Mouse (Mus musculus): ENCODE results near the gene Gm19402. TPM values are rescaled to one million over a fixed set of nuclear protein-coding genes. Genes with fewer than 3 reads are reported as not detected.

Gene Gm19402
- total RNA-seq, 1 experiment = not detected

DNA sequence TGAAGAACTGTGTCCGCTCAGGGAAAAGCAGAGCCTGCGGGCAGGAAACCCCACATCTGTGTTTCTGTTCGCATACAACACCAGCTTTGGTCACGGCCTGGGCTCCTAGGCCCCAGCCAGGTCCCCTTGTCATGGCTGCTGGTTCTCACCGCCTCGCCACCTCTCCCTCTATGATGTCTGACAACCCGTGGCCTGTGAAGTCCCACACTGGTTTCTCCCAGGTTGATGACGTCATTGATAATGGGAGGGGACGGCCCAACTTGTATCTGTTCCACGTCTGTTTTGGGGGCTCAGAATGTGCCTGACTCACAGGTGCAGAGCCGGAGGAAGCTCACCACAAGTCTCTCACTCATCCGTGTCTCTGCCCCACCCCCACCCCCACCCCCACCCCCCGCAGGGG lies 16.8 kb downstream of the Gm19402 start:
- DNase-seq (ENCODE audit: low read depth, low spot score) = no peak
- H3K27ac ChIP-seq (ENCODE audit: insufficient read depth, low read depth, low read length, poor library complexity, severe bottlenecking) = no peak overlapping the region
- TF ChIP-seq ZNF384 (IDR thresholded peaks at IDR 0.05; ENCODE audit: low read depth, low read length) = no peak
- TF ChIP-seq ZC3H11A (IDR thresholded peaks at IDR 0.05; ENCODE audit: borderline replicate concordance, low read depth, low read length) = no peak
- TF ChIP-seq HCFC1 (IDR thresholded peaks at IDR 0.05; ENCODE audit: borderline replicate concordance, insufficient read depth, low read length) = no peak
- no peak for TF ChIP-seq MAFK (IDR thresholded peaks at IDR 0.05; ENCODE audit: insufficient read depth, low read depth, low read length)
- no peak for TF ChIP-seq CHD2 (IDR thresholded peaks at IDR 0.05; ENCODE audit: low read depth, low read length)
- in situ Hi-C loops (cut with MboI; ENCODE audit: low sequenced_read_pairs in 2 of 2, unreplicated experiment in 2 of 2) = no loop called here
- no peaks in the 10 kb centered on the region for H3K36me3 ChIP-seq (ENCODE audit: control insufficient read depth, insufficient read depth, low read length, poor library complexity, severe bottlenecking)
- no peak overlapping the region for H3K4me3 ChIP-seq (ENCODE audit: insufficient read depth in 1 of 2, low read depth in 1 of 2, low read length in 2 of 2, poor library complexity in 1 of 2, severe bottlenecking in 1 of 2)
- peaks cover 0 to 14% of the 10 kb centered on the region in 2 experiments; a peak in 2 of 4 replicates for H3K4me1 ChIP-seq (ENCODE audit: control insufficient read depth in 2 of 2, insufficient read depth in 2 of 2, low read length in 2 of 2, poor library complexity in 1 of 2)
- H3K9ac ChIP-seq (ENCODE audit: insufficient read depth, low read depth, low read length, poor library complexity, severe bottlenecking) = no peak overlapping the region
- no peaks in the 10 kb centered on the region for H3K9me3 ChIP-seq (ENCODE audit: control insufficient read depth, insufficient read depth, low read depth, low read length)

DNA sequence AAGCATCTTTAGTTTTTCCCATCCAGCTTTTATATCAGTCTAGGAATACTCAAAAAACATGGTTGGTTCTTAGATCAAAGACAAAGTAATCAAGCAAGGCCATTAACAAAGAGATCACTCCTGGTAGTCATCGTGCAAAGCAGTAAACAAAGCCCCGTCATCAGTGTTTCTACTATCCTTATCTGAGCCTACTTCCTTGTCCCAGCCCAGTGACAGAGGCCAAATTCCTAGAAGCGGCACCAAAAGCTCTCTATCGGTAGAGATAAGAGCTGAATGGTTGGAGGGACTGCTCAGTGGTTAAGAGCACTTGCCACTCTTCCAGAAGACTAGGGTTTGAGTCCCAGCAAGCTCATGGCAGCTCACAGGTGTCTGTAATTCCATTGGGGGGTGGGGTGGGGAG lies 19.0 kb downstream of the Gm19402 start:
- H3K9me3 ChIP-seq (ENCODE audit: control insufficient read depth, insufficient read depth, low read depth, low read length) = no peaks in the 10 kb centered on the region
- H3K9ac ChIP-seq (ENCODE audit: insufficient read depth, low read depth, low read length, poor library complexity, severe bottlenecking) = no peak overlapping the region
- H3K36me3 ChIP-seq (ENCODE audit: control insufficient read depth, insufficient read depth, low read length, poor library complexity, severe bottlenecking) = no peaks in the 10 kb centered on the region
- no peak overlapping the region for H3K4me3 ChIP-seq (ENCODE audit: insufficient read depth in 1 of 2, low read depth in 1 of 2, low read length in 2 of 2, poor library complexity in 1 of 2, severe bottlenecking in 1 of 2)
- peaks cover 0 to 14% of the 10 kb centered on the region in 2 experiments; a peak in 2 of 4 replicates for H3K4me1 ChIP-seq (ENCODE audit: control insufficient read depth in 2 of 2, insufficient read depth in 2 of 2, low read length in 2 of 2, poor library complexity in 1 of 2)
- no peak for DNase-seq (ENCODE audit: low read depth, low spot score)
- TF ChIP-seq ZC3H11A (IDR thresholded peaks at IDR 0.05; ENCODE audit: borderline replicate concordance, low read depth, low read length) = no peak
- no peak for TF ChIP-seq HCFC1 (IDR thresholded peaks at IDR 0.05; ENCODE audit: borderline replicate concordance, insufficient read depth, low read length)
- TF ChIP-seq CHD2 (IDR thresholded peaks at IDR 0.05; ENCODE audit: low read depth, low read length) = no peak
- no peak for TF ChIP-seq ZNF384 (IDR thresholded peaks at IDR 0.05; ENCODE audit: low read depth, low read length)
- TF ChIP-seq MAFK (IDR thresholded peaks at IDR 0.05; ENCODE audit: insufficient read depth, low read depth, low read length) = no peak
- H3K27ac ChIP-seq (ENCODE audit: insufficient read depth, low read depth, low read length, poor library complexity, severe bottlenecking) = no peak overlapping the region
- in situ Hi-C loops (cut with MboI; ENCODE audit: low sequenced_read_pairs in 2 of 2, unreplicated experiment in 2 of 2) = no loop called here

DNA sequence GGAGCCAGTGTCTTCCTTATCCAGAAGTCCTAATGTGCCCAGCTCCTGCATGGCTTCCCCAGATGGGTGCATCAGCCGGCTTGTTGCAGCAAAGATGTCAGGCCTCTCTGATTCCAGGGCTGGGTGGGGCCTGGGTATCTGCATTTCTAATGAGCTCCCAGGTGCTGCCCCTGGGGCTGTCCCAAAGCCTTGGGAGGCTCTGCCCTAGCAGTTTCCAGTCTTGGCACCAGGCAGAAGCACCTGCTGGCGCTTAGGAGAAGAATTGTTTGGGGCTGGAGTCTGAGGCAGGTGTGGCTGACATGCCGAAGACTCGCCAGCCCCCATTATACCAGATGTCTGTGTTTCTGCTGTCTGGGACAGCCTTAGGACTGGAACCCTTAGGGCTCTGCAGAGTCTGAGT lies 19.8 kb downstream of the Gm19402 start:
- in situ Hi-C loops (cut with MboI; ENCODE audit: low sequenced_read_pairs in 2 of 2, unreplicated experiment in 2 of 2) = no loop called here
- TF ChIP-seq CHD2 (IDR thresholded peaks at IDR 0.05; ENCODE audit: low read depth, low read length) = no peak
- TF ChIP-seq ZC3H11A (IDR thresholded peaks at IDR 0.05; ENCODE audit: borderline replicate concordance, low read depth, low read length) = no peak
- no peak for TF ChIP-seq MAFK (IDR thresholded peaks at IDR 0.05; ENCODE audit: insufficient read depth, low read depth, low read length)
- TF ChIP-seq ZNF384 (IDR thresholded peaks at IDR 0.05; ENCODE audit: low read depth, low read length) = no peak
- Histone ChIP-seq H3K9ac (ENCODE audit: insufficient read depth, low read depth, low read length, poor library complexity, severe bottlenecking) (no peak overlapping the region), H3K4me1 (ENCODE audit: control insufficient read depth in 2 of 2, insufficient read depth in 2 of 2, low read length in 2 of 2, poor library complexity in 1 of 2) (peaks cover 0 to 14% of the 10 kb centered on the region in 2 experiments; a peak in 2 of 4 replicates), H3K27ac (ENCODE audit: insufficient read depth, low read depth, low read length, poor library complexity, severe bottlenecking) (no peak overlapping the region), H3K9me3 (ENCODE audit: control insufficient read depth, insufficient read depth, low read depth, low read length) (no peaks in the 10 kb centered on the region), H3K4me3 (ENCODE audit: insufficient read depth in 1 of 2, low read depth in 1 of 2, low read length in 2 of 2, poor library complexity in 1 of 2, severe bottlenecking in 1 of 2) (no peak overlapping the region), H3K36me3 (ENCODE audit: control insufficient read depth, insufficient read depth, low read length, poor library complexity, severe bottlenecking) (no peaks in the 10 kb centered on the region)
- no peak for DNase-seq (ENCODE audit: low read depth, low spot score)

DNA sequence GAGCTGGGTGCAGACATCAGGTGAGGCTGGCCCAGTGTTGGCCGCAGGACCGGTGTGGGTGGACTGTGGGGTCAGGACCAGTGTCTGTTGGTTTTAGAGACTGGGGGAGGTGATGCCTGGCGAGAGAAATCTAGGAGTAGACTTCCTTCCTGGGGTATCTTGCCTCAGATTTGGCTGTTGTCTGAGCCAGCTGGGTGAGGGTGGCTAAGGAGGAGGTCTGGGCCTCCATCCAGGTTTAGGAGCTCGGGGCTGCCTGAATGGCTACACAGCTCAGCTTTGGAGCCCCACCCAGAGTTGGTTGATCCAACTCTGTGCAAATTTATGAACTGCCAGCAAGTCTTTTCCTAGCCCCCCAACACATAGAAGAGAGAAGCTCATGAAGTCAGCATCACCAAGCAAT lies 23.2 kb downstream of the Gm19402 start:
- Histone ChIP-seq H3K27ac (ENCODE audit: insufficient read depth, low read depth, low read length, poor library complexity, severe bottlenecking) (no peak overlapping the region), H3K9me3 (ENCODE audit: control insufficient read depth, insufficient read depth, low read depth, low read length) (no peaks in the 10 kb centered on the region), H3K36me3 (ENCODE audit: control insufficient read depth, insufficient read depth, low read length, poor library complexity, severe bottlenecking) (no peaks in the 10 kb centered on the region), H3K4me1 (ENCODE audit: control insufficient read depth in 2 of 2, insufficient read depth in 2 of 2, low read length in 2 of 2, poor library complexity in 1 of 2) (peaks cover 0 to 4% of the 10 kb centered on the region in 2 experiments; a peak in 1 of 4 replicates), H3K9ac (ENCODE audit: insufficient read depth, low read depth, low read length, poor library complexity, severe bottlenecking) (no peak overlapping the region), H3K4me3 (ENCODE audit: insufficient read depth in 1 of 2, low read depth in 1 of 2, low read length in 2 of 2, poor library complexity in 1 of 2, severe bottlenecking in 1 of 2) (no peak overlapping the region)
- in situ Hi-C loops (cut with MboI; ENCODE audit: low sequenced_read_pairs in 2 of 2, unreplicated experiment in 2 of 2) = no loop called here
- DNase-seq (ENCODE audit: low read depth, low spot score) = no peak
- TF ChIP-seq MAFK (IDR thresholded peaks at IDR 0.05; ENCODE audit: insufficient read depth, low read depth, low read length) = no peak
- TF ChIP-seq ZC3H11A (IDR thresholded peaks at IDR 0.05; ENCODE audit: borderline replicate concordance, low read depth, low read length) = no peak
- TF ChIP-seq HCFC1 (IDR thresholded peaks at IDR 0.05; ENCODE audit: borderline replicate concordance, insufficient read depth, low read length) = no peak
- TF ChIP-seq CHD2 (IDR thresholded peaks at IDR 0.05; ENCODE audit: low read depth, low read length) = no peak
- TF ChIP-seq ZNF384 (IDR thresholded peaks at IDR 0.05; ENCODE audit: low read depth, low read length) = no peak

DNA sequence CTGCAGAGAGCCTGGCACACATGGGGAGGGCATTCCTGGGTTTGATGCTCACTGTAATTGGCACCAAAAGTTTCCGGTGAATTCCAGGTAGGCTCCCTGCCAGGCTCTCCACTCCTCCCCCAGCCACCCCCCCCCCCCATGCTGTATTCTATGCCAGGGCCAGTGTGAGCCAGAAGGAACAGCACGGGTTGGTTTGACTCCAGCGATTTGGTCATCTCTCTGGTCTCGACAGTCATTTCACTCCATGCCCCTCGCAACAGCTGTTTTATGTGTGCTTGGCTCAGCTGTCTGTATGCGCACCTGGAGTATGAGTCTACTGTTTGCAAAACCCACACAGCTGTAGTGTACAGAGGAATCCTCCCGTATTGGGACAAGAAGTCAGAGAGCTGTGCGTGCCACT lies 24.2 kb downstream of the Gm19402 start:
- Histone ChIP-seq H3K27ac (ENCODE audit: insufficient read depth, low read depth, low read length, poor library complexity, severe bottlenecking) (no peak overlapping the region), H3K9me3 (ENCODE audit: control insufficient read depth, insufficient read depth, low read depth, low read length) (no peaks in the 10 kb centered on the region), H3K4me3 (ENCODE audit: insufficient read depth in 1 of 2, low read depth in 1 of 2, low read length in 2 of 2, poor library complexity in 1 of 2, severe bottlenecking in 1 of 2) (no peak overlapping the region), H3K4me1 (ENCODE audit: control insufficient read depth in 2 of 2, insufficient read depth in 2 of 2, low read length in 2 of 2, poor library complexity in 1 of 2) (peaks cover 0 to 4% of the 10 kb centered on the region in 2 experiments; a peak in 1 of 4 replicates), H3K9ac (ENCODE audit: insufficient read depth, low read depth, low read length, poor library complexity, severe bottlenecking) (no peak overlapping the region), H3K36me3 (ENCODE audit: control insufficient read depth, insufficient read depth, low read length, poor library complexity, severe bottlenecking) (no peaks in the 10 kb centered on the region)
- TF ChIP-seq CHD2 (IDR thresholded peaks at IDR 0.05; ENCODE audit: low read depth, low read length) (no peak), HCFC1 (IDR thresholded peaks at IDR 0.05; ENCODE audit: borderline replicate concordance, insufficient read depth, low read length) (no peak), ZNF384 (IDR thresholded peaks at IDR 0.05; ENCODE audit: low read depth, low read length) (no peak), MAFK (IDR thresholded peaks at IDR 0.05; ENCODE audit: insufficient read depth, low read depth, low read length) (no peak), ZC3H11A (IDR thresholded peaks at IDR 0.05; ENCODE audit: borderline replicate concordance, low read depth, low read length) (no peak)
- no peak for DNase-seq (ENCODE audit: low read depth, low spot score)
- in situ Hi-C loops (cut with MboI; ENCODE audit: low sequenced_read_pairs in 2 of 2, unreplicated experiment in 2 of 2) = no loop called here
